Mouse (Mus musculus) cerebellum, adult 2 months (tissue): ENCODE data around the gene Cenpo. TPM values are rescaled to one million over a fixed set of nuclear protein-coding genes. Genes with fewer than 3 reads are reported as not detected.

Experiments
- DNase-seq, 2 experiments: peaks; one replicate each; pipeline ENCODE4 v3.0.0; 2021
- H3K27ac ChIP-seq: fragments of 200-500 bp; 2 replicates; pipeline ENCODE4 v1.5.1; 2012; ENCODE audit warnings: low read length, control low read depth, inconsistent platforms; ENCODE audit not compliant: insufficient read depth
- H3K27me3 ChIP-seq: fragments of 200-500 bp; 2 replicates; pipeline ENCODE4 v1.6.1; 2012; ENCODE audit warnings: inconsistent platforms, mild to moderate bottlenecking, low read length, moderate library complexity; ENCODE audit not compliant: control insufficient read depth, insufficient read depth
- H3K4me1 ChIP-seq: fragments of 200-500 bp; 2 replicates; pipeline ENCODE4 v1.6.1; 2011; ENCODE audit warnings: low read length; ENCODE audit not compliant: control insufficient read depth, insufficient read depth
- H3K4me3 ChIP-seq: fragments of 200-500 bp; replicated peaks from 2 replicates; pipeline ENCODE3; 2011; ENCODE audit warnings: mild to moderate bottlenecking, low read depth, low read length, control low read depth; ENCODE audit not compliant: insufficient read depth
- CTCF ChIP-seq: fragments of 200-500 bp; IDR thresholded peaks from 2 replicates; pipeline ENCODE4 v1.5.1; 2011; ENCODE audit warnings: low read depth, mild to moderate bottlenecking, control low read depth, low read length, moderate library complexity, borderline replicate concordance; ENCODE audit not compliant: insufficient read depth
- POLR2A ChIP-seq: fragments of 200-500 bp; IDR thresholded peaks from 2 replicates; pipeline ENCODE4 v1.6.1; 2011; ENCODE audit warnings: low read length, control low read depth, borderline replicate concordance; ENCODE audit not compliant: insufficient read depth
- WGBS: fragments of 180-500 bp; shearing (Covaris S2); methylation state at CpG from one replicate; pipeline ENCODE4 v1.1.7; 2018; 5-methylcytosine and 5-hydroxymethylcytosine counted together
- polyA plus RNA-seq: library from polyadenylated mRNA; depleted of rRNA; stranded (reverse); fragments of >200 nt; gene quantifications from 2 replicates; pipeline ENCODE4 v1.2.3, GENCODE M21; 2012

The Cenpo gene
- polyA plus RNA-seq, 1 experiment: 10.4 TPM

DNA sequence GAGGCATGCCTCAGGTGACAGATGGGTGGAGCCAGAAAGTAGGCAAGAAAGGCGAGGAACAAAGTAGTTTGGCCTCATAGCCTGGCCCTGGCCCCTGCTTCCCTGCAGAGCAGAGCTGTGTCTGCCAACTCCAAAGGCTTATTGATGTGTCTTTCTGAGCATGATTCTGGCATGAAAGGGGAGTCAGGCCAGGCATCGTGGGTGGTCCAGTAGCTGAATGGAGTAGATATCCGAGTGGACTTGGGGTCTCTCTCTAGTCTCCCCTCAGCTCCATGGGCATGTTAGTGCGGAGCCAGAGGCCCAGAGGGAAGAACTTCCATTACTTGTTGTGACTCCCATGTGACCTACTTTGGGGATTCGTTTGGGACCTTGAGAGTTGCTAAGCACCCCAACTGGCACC is 55.3 kb downstream of the Cenpo start:
- Histone ChIP-seq H3K27me3 (no peaks in the 10 kb centered on the region), H3K27ac (no peak overlapping the region), H3K4me3 (no peak overlapping the region), H3K4me1 (peaks cover 25% of the 10 kb centered on the region)
- TF ChIP-seq CTCF (no peak), POLR2A (no peak)
- WGBS: 21% methylated on average over 5 of the region's 5 CpGs
- no peak for DNase-seq

DNA sequence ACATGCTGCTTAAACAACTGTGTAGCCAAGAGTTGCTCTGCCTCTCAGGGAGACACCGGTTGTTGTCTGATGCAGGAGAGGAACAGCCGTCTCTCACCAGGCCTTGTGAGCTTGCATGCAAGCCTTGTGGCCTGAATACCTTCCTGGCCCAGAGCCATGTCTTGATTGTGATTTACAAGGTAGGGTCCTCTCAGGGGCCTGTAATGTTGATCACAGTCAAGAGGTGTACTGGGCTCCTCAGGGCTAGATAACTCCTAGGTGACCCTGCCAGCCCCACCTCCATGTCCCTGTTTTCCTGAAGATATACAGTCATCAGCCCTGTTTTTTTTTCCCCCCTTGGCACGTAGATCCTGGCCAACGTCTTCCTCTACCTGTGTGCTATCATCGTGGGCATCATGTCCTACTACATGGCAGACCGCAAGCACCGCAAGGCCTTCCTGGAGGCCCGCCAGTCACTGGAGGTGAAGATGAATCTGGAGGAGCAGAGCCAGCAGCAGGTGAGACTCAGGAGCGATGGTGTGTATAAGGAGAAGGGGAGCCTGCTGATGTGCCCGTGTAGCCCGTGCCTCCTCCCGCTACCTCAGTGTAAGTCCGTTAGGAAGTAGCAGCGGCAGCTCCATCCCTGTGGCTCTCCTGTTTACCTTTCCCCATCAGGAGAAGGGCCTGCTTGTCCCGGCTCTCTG is 60.8 kb downstream of the Cenpo start:
- H3K4me3 ChIP-seq: no peak overlapping the region
- H3K27me3 ChIP-seq: no peaks in the 10 kb centered on the region
- H3K27ac ChIP-seq: 0 out of 2 replicates have a peak overlapping the region, but pooled peaks have one; percentile 2
- DNase-seq: peak; percentile 76
- 19% methylated on average over 15 of the region's 15 CpGs for whole genome bisulfite sequencing
- peaks cover 28% of the 10 kb centered on the region for H3K4me1 ChIP-seq
- TF ChIP-seq CTCF (no peak), POLR2A (no peak)

DNA sequence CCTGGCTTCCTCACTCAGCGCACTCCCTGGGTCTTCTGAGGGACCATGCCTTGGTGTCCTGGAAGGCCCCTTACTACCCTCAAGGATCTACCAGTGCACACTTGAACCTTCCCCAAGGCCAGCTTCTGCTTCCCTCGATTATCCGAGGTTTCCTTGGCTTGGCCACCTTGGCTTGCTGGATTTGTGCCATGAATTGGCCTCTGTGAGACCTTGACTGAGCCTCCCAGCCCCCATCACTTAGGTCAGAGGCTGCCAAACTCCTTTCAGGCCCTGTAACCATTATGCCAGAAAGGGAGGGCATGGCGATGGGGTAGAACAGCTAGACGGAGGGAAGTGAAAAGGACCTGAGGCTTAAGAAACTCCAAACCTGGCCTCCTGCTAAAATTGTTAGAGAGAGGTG is 64.5 kb downstream of the Cenpo start:
- TF ChIP-seq POLR2A (no peak), CTCF (no peak)
- no peaks in the 10 kb centered on the region for H3K27me3 ChIP-seq
- H3K4me1 ChIP-seq: peaks cover 31% of the 10 kb centered on the region
- WGBS: 48% methylated on average over 5 of the region's 5 CpGs
- DNase-seq: no peak
- H3K4me3 ChIP-seq: no peak overlapping the region
- no peak overlapping the region for H3K27ac ChIP-seq

GRCm38 (mm10) chr12:4169058-4169457 is 65.0 kb downstream of the Cenpo start:
- TF ChIP-seq POLR2A (no peak), CTCF (no peak)
- WGBS: 100% methylated on average over 1 of the region's 1 CpGs
- H3K27ac ChIP-seq: no peak overlapping the region
- no peaks in the 10 kb centered on the region for H3K27me3 ChIP-seq
- no peak overlapping the region for H3K4me3 ChIP-seq
- DNase-seq: no peak
- H3K4me1 ChIP-seq: peaks cover 31% of the 10 kb centered on the region

GRCm38 (mm10) chr12:4166970-4167369 is 67.1 kb downstream of the Cenpo start:
- DNase-seq: no peak
- Histone ChIP-seq H3K27me3 (no peaks in the 10 kb centered on the region), H3K4me1 (peaks cover 21% of the 10 kb centered on the region), H3K4me3 (no peak overlapping the region), H3K27ac (no peak overlapping the region)
- WGBS: 38% methylated on average over 3 of the region's 3 CpGs
- no peak for TF ChIP-seq CTCF
- TF ChIP-seq POLR2A: no peak

DNA sequence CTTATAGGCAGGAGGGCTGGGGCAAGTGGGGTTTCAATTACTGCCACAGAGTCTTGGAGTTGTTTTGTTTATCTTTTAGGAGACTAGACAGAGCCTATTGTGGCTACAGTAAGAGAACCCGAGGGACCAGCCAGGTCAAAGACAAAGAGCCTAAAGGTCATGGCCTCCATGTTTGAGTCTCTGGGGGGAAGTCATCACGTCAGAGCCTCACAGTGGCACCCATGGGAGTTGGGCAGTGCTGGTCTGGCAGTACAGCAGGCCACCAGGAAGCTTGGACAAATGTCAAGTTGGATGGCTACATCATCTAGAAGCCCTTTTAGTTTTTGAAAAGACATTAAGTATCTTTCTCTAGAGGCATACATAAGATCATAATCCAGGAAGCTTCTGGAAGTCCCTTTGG is 71.2 kb downstream of the Cenpo start:
- peaks cover 13% of the 10 kb centered on the region for H3K4me1 ChIP-seq
- 28% methylated on average over 2 of the region's 2 CpGs for WGBS
- DNase-seq: no peak
- no peak for TF ChIP-seq CTCF
- no peak overlapping the region for H3K4me3 ChIP-seq
- no peaks in the 10 kb centered on the region for H3K27me3 ChIP-seq
- no peak overlapping the region for H3K27ac ChIP-seq

DNA sequence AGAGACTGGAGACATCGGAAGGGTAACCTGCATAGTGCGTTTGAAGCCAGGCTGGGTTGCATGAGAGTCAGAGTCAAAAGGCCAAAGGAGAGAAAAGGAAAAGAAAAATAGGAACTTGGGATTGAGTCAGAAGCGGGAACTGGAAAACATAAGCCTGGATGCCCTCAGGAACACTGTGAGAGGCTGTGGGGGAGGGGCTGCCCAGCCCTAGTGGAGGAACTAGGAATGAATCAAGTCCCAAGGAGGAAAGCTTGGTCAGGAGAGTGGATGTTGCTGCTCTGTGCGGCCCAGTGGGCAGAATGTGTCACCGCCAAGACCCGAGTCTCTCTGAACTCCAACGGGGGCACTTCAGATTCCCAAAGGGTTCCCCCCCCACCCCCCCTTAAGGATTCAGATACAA is 73.8 kb downstream of the Cenpo start:
- TF ChIP-seq CTCF (no peak), POLR2A (no peak)
- Histone ChIP-seq H3K27ac (no peak overlapping the region), H3K27me3 (no peaks in the 10 kb centered on the region), H3K4me1 (peaks cover 6% of the 10 kb centered on the region; the same call in 1 of the 2 replicates), H3K4me3 (no peak overlapping the region)
- whole genome bisulfite sequencing: 83% methylated on average over 7 of the region's 7 CpGs
- no peak for DNase-seq

- no peak for TF ChIP-seq POLR2A
- no peak for TF ChIP-seq CTCF
- H3K4me1 ChIP-seq: peaks cover 6% of the 10 kb centered on the region; the same call in 1 of the 2 replicates
- 96% methylated on average over 7 of the region's 7 CpGs for WGBS
Observed at GRCm38 (mm10) chr12:4158868-4159632, 75.0 kb downstream of the Cenpo start.

More at GRCm38 (mm10) chr12:4158868-4159632, 75.0 kb downstream of the Cenpo start:
- Histone ChIP-seq H3K4me3 (no peak overlapping the region), H3K27ac (no peak overlapping the region), H3K27me3 (no peaks in the 10 kb centered on the region)
- DNase-seq: no peak
